Mouse (Mus musculus) neural tube, embryonic 11.5 days (tissue): Measurements from ENCODE around the gene Olfr697. TPM values are rescaled to one million over a fixed set of nuclear protein-coding genes. Genes with fewer than 3 reads are reported as not detected.
"Not testable (repeated sequence)": the region's sequence is repeated elsewhere in the genome, so short reads cannot be mapped to it uniquely, and the experiment has no call there.

Experiments used
- ATAC-seq: fragments of 200-750 bp; cut with Nextera tagmentation; 2 replicates; pipeline ENCODE4 v1.8.0; 2017; ENCODE audit warnings: moderate number of reproducible peaks, mild to moderate bottlenecking, moderate TSS enrichment, moderate library complexity; ENCODE audit not compliant: insufficient read depth, low FRiP score, low TSS enrichment
- DNase-seq: peaks from one replicate; pipeline ENCODE4 v3.0.0-alpha.2; 2015; ENCODE audit warnings: low spot score
- H3K27ac ChIP-seq: fragments of 300-500 bp; sonication (generic); 2 replicates; pipeline ENCODE4 v1.5.1; 2014; ENCODE audit warnings: low read depth, mild to moderate bottlenecking, low read length
- H3K27me3 ChIP-seq: fragments of 300-500 bp; sonication (generic); 2 replicates; pipeline ENCODE4 v1.6.1; 2014; ENCODE audit warnings: mild to moderate bottlenecking, low read length, mixed read lengths; ENCODE audit not compliant: control insufficient read depth, insufficient read depth
- H3K36me3 ChIP-seq: fragments of 300-500 bp; sonication (generic); 2 replicates; pipeline ENCODE4 v1.6.1; 2014; ENCODE audit warnings: mild to moderate bottlenecking, low read length, moderate library complexity, mixed read lengths; ENCODE audit not compliant: control insufficient read depth, insufficient read depth
- H3K4me1 ChIP-seq: fragments of 300-500 bp; sonication (generic); 2 replicates; pipeline ENCODE4 v1.6.1; 2014; ENCODE audit warnings: low read length, mixed read lengths; ENCODE audit not compliant: control insufficient read depth, insufficient read depth
- H3K4me2 ChIP-seq: fragments of 300-500 bp; sonication (generic); 2 replicates; pipeline ENCODE4 v1.6.1; 2014; ENCODE audit warnings: low read depth, mild to moderate bottlenecking, moderate library complexity
- H3K4me3 ChIP-seq: fragments of 300-500 bp; sonication (generic); 2 replicates; pipeline ENCODE4 v1.5.1; 2014; ENCODE audit warnings: low read depth, low read length
- H3K9ac ChIP-seq: fragments of 300-500 bp; sonication (generic); 2 replicates; pipeline ENCODE4 v1.6.1; 2014; ENCODE audit warnings: mild to moderate bottlenecking, low read length
- H3K9me3 ChIP-seq: fragments of 300-500 bp; sonication (generic); 2 replicates; pipeline ENCODE4 v1.6.1; 2016; ENCODE audit warnings: low read length; ENCODE audit not compliant: control insufficient read depth
- WGBS: fragments of 180-500 bp; shearing (Covaris S2); extraction: QIAGEN DNeasy Blood & Tissue Kit; methylation state at CpG from one replicate; pipeline ENCODE4 v1.1.7; 2014; 5-methylcytosine and 5-hydroxymethylcytosine counted together
- polyA plus RNA-seq: library from polyadenylated mRNA; unstranded; fragments of >200 nt; fragmentation: Nextera tagmentation; extraction: Ambion mirVana; gene quantifications from 2 replicates; pipeline ENCODE4 v1.2.1, GENCODE M21; 2014

The Olfr697 gene
- polyA plus RNA-seq: not detected in 2 replicates

- no peaks in the 10 kb centered on the region for H3K4me1 ChIP-seq
- DNase-seq (no peak), ATAC-seq (no peak)
- no peaks in the 10 kb centered on the region for H3K36me3 ChIP-seq
- H3K27ac ChIP-seq: no peak within 1 kb of the TSS
- H3K4me2 ChIP-seq: no peak within 1 kb of the TSS
- H3K9me3 ChIP-seq: no peaks in the 10 kb centered on the region
- no peak within 1 kb of the TSS for H3K4me3 ChIP-seq
- H3K27me3 ChIP-seq: no peaks in the 10 kb centered on the region
- H3K9ac ChIP-seq: no peak within 1 kb of the TSS
- WGBS: 86% methylated on average over 1 of the region's 1 CpGs
Measured at GRCm38 (mm10) chr7:106742343-106742742, at the start of gene Olfr697. Olfr697 (minus strand) TSS chr7:106742443.

GRCm38 (mm10) chr7:106788330-106788729 is 46.1 kb upstream of the Olfr697 start:
- Histone ChIP-seq H3K4me3 (no peak overlapping the region), H3K9ac (no peak overlapping the region), H3K4me2 (no peak overlapping the region), H3K9me3 (no peaks in the 10 kb centered on the region), H3K36me3 (no peaks in the 10 kb centered on the region), H3K27ac (no peak overlapping the region), H3K27me3 (no peaks in the 10 kb centered on the region), H3K4me1 (no peaks in the 10 kb centered on the region)
- no peak for DNase-seq
- no peak for ATAC-seq

DNA sequence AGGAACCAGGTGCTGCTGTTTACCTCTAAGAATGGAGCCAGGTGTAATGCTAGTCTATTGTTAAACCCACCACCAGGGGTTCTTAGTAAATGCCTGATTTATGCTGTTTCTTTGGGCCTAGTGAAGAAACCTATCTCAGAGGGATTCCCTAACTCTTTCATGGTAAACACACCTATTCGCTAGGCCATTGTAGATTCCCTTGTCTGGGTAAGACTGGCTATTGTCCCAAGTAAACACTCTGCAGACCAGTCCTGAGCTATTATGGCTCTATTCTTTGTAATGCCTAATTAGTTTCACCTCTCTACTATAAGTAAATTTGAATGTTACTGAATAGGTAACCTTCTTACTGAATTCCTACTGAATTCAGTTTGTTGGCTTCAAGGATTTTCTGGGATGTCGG is 18.8 kb upstream of the Olfr697 start:
- not testable (repeated sequence) for H3K4me2 ChIP-seq, H3K4me3 ChIP-seq, H3K27me3 ChIP-seq, H3K9me3 ChIP-seq, H3K9ac ChIP-seq, ATAC-seq, H3K27ac ChIP-seq, H3K4me1 ChIP-seq, DNase-seq, H3K36me3 ChIP-seq
- 96% methylated on average over 2 of the region's 2 CpGs for WGBS

- DNase-seq (no peak), ATAC-seq (no peak)
- WGBS: 85% methylated on average over 2 of the region's 2 CpGs
- Histone ChIP-seq H3K36me3 (no peaks in the 10 kb centered on the region), H3K27ac (no peak overlapping the region), H3K27me3 (no peaks in the 10 kb centered on the region), H3K4me2 (no peak overlapping the region), H3K4me1 (no peaks in the 10 kb centered on the region), H3K9ac (no peak overlapping the region), H3K4me3 (no peak overlapping the region), H3K9me3 (no peaks in the 10 kb centered on the region)
Measured at GRCm38 (mm10) chr7:106758800-106759199, 16.6 kb upstream of the Olfr697 start.

GRCm38 (mm10) chr7:106755297-106755696 is 13.1 kb upstream of the Olfr697 start, which contains the start of gene Olfr698:
Olfr698 (minus strand) TSS chr7:106755397.
- DNase-seq: no peak
- H3K4me1 ChIP-seq: no peaks in the 10 kb centered on the region
- H3K4me2 ChIP-seq: no peak within 1 kb of the TSS
- H3K9me3 ChIP-seq: no peaks in the 10 kb centered on the region
- ATAC-seq: no peak
- H3K4me3 ChIP-seq: no peak within 1 kb of the TSS
- no peak within 1 kb of the TSS for H3K27ac ChIP-seq
- H3K27me3 ChIP-seq: no peaks in the 10 kb centered on the region
- H3K36me3 ChIP-seq: no peaks in the 10 kb centered on the region
- no peak within 1 kb of the TSS for H3K9ac ChIP-seq

DNA sequence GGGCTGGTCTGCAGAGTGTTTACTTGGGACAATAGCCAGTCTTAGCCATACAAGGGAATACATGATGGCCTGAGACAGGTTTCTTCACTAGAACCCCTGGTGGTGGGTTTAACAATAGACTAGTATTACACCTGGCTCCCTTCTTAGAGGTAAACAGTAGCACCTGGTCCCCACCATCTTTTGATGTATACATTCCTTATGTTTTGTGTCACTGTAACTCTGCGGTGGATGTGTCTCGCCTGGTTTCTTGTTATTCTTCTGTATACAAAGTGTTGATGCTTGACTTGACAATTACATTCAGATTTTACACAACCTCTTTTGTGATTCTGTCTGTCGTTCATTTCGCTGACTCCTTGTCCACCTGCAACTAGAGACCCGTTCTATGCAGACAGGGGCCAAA is 3.6 kb upstream of the Olfr697 start:
- no peak overlapping the region for H3K27ac ChIP-seq
- no peak overlapping the region for H3K4me2 ChIP-seq
- H3K4me1 ChIP-seq: no peaks in the 10 kb centered on the region
- DNase-seq: no peak
- no peaks in the 10 kb centered on the region for H3K9me3 ChIP-seq
- H3K4me3 ChIP-seq: no peak overlapping the region
- WGBS: 91% methylated on average over 5 of the region's 5 CpGs
- H3K9ac ChIP-seq: no peak overlapping the region
- ATAC-seq: no peak
- no peaks in the 10 kb centered on the region for H3K27me3 ChIP-seq
- H3K36me3 ChIP-seq: no peaks in the 10 kb centered on the region

GRCm38 (mm10) chr7:106737028-106737427 is 5.2 kb downstream of the Olfr697 start:
- DNase-seq: no peak

DNA sequence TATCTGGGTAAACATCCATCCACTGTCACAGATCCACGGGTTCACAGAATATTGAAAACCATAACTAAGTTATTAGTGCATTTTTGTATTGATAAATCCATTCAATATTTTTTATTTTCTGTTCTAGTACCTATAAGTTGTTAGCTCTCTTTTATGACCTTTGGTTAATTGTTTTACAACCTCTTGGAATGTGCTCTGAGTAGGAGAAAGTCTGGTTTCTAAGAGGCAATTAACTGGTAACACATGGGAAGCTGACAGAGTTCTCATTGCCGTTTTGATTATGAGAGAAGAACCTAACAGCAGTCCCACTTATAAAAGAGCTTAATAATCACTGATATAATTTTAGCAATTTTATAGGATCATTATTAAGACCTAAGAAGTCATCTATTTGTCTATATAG is 8.5 kb downstream of the Olfr697 start:
- no peak overlapping the region for H3K9ac ChIP-seq
- WGBS: 41% methylated on average over 2 of the region's 2 CpGs
- no peak overlapping the region for H3K4me2 ChIP-seq
- no peak for DNase-seq
- H3K27me3 ChIP-seq: no peaks in the 10 kb centered on the region
- H3K27ac ChIP-seq: no peak overlapping the region
- no peaks in the 10 kb centered on the region for H3K36me3 ChIP-seq
- H3K4me3 ChIP-seq: no peak overlapping the region
- no peaks in the 10 kb centered on the region for H3K4me1 ChIP-seq
- no peaks in the 10 kb centered on the region for H3K9me3 ChIP-seq
- ATAC-seq: no peak

More at GRCm38 (mm10) chr7:106737028-106737427, 5.2 kb downstream of the Olfr697 start:
- Histone ChIP-seq H3K27me3 (no peaks in the 10 kb centered on the region), H3K27ac (no peak overlapping the region), H3K4me1 (no peaks in the 10 kb centered on the region), H3K4me3 (no peak overlapping the region), H3K9ac (no peak overlapping the region), H3K9me3 (no peaks in the 10 kb centered on the region), H3K4me2 (no peak overlapping the region), H3K36me3 (no peaks in the 10 kb centered on the region)
- no peak for ATAC-seq

DNA sequence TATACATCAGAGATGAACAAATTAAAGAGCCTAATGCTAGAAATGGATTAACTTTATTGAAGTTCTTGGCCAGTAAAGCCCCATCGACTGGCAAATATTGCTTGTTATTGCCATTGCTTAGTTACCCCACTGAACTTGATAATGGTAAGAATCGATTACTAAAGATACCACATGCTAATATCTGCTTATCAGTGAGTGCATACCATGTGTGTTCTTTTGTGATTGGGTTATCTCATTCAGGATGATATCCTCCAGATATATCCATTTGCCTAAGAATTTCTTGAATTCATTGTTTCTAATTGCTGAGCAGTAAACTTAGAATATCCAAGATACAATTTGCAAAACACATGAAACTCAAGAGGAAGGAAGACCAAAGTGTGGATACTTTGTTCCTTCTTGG is 16.6 kb downstream of the Olfr697 start:
- not testable (repeated sequence) for DNase-seq, H3K27me3 ChIP-seq, H3K36me3 ChIP-seq, H3K9me3 ChIP-seq, H3K4me3 ChIP-seq, H3K4me1 ChIP-seq, H3K9ac ChIP-seq, ATAC-seq, H3K27ac ChIP-seq, H3K4me2 ChIP-seq
- 89% methylated on average over 2 of the region's 2 CpGs for WGBS
